Mouse (Mus musculus) gastrocnemius, postnatal 25 days (tissue): ENCODE results near the gene Ndfip2. TPM values are rescaled to one million over a fixed set of nuclear protein-coding genes. Genes with fewer than 3 reads are reported as not detected.

Experiments
- total RNA-seq, 2 experiments: library from RNA; stranded (reverse); gene quantifications; 1 replicate in 1 of 2; 2 replicates in 1 of 2; pipeline ENCODE4 v1.2.3; 2021

Ndfip2 gene
- total RNA-seq, 2 experiments from 2014 or later = 13.2 to 13.3 TPM

Other genes starting within 250 kb of the Ndfip2 start
- gene Rbm26, start 81.2 kb upstream of the Ndfip2 start, total RNA-seq = 10 to 100 TPM; 16.6 to 17.0 TPM